Mouse (Mus musculus): ENCODE data around the gene C1rl.
A peak's percentile ranks its signal among the peaks of the same experiment; 100 is the strongest.
"Not testable (repeated sequence)": the region's sequence is repeated elsewhere in the genome, so short reads cannot be mapped to it uniquely, and the experiment has no call there.

The C1rl gene

GRCm38 (mm10) chr6:124492842-124493561 lies at the start of gene C1rl:
TSS of gene C1rl (plus strand) at chr6:124493113.
- DNase-seq (ENCODE audit: low spot score) = peak; percentile 53

- DNase-seq (ENCODE audit: low spot score) = no peak
Measured at GRCm38 (mm10) chr6:124443338-124443737, 49.6 kb upstream of the C1rl start.

- no peak for DNase-seq (ENCODE audit: low spot score)
Measured at GRCm38 (mm10) chr6:124446024-124446423, 46.9 kb upstream of the C1rl start.

- DNase-seq (ENCODE audit: low spot score) = no peak
Measured at GRCm38 (mm10) chr6:124446459-124446858, 46.5 kb upstream of the C1rl start.

- DNase-seq (ENCODE audit: low spot score) = no peak
Measured at GRCm38 (mm10) chr6:124447356-124447755, 45.6 kb upstream of the C1rl start.

GRCm38 (mm10) chr6:124448186-124448852 lies 44.6 kb upstream of the C1rl start:
- no peak for DNase-seq (ENCODE audit: low spot score)

- no peak for DNase-seq (ENCODE audit: low spot score)
Measured at GRCm38 (mm10) chr6:124448959-124449667, 43.8 kb upstream of the C1rl start.

- DNase-seq (ENCODE audit: low spot score) = no peak
Measured at GRCm38 (mm10) chr6:124449668-124450383, 43.1 kb upstream of the C1rl start.

- no peak for DNase-seq (ENCODE audit: low spot score)
Measured at GRCm38 (mm10) chr6:124451995-124452394, 40.9 kb upstream of the C1rl start.

GRCm38 (mm10) chr6:124453756-124454155 lies 39.2 kb upstream of the C1rl start:
- DNase-seq (ENCODE audit: low spot score) = no peak

- no peak for DNase-seq (ENCODE audit: low spot score)
Measured at GRCm38 (mm10) chr6:124456243-124456642, 36.7 kb upstream of the C1rl start.

GRCm38 (mm10) chr6:124457827-124458226 lies 35.1 kb upstream of the C1rl start:
- DNase-seq (ENCODE audit: low spot score) = no peak

- no peak for DNase-seq (ENCODE audit: low spot score)
Measured at GRCm38 (mm10) chr6:124458505-124458904, 34.4 kb upstream of the C1rl start.

GRCm38 (mm10) chr6:124459388-124459787 lies 33.5 kb upstream of the C1rl start:
- DNase-seq (ENCODE audit: low spot score) = no peak

GRCm38 (mm10) chr6:124463881-124464291 lies 29.0 kb upstream of the C1rl start:
- no peak for DNase-seq (ENCODE audit: low spot score)

GRCm38 (mm10) chr6:124464305-124465271 lies 28.3 kb upstream of the C1rl start, which contains the start of gene Clstn3:
TSS of gene Clstn3 (minus strand) at chr6:124464794.
- DNase-seq (ENCODE audit: low spot score) = peak; percentile 36

- DNase-seq (ENCODE audit: low spot score) = no peak
Measured at GRCm38 (mm10) chr6:124465299-124465698, 27.6 kb upstream of the C1rl start.

- DNase-seq (ENCODE audit: low spot score) = no peak
Measured at GRCm38 (mm10) chr6:124465729-124466128, 27.2 kb upstream of the C1rl start.

- DNase-seq (ENCODE audit: low spot score) = no peak
Measured at GRCm38 (mm10) chr6:124471121-124471520, 21.8 kb upstream of the C1rl start.

- not testable (repeated sequence) for DNase-seq (ENCODE audit: low spot score)
Measured at GRCm38 (mm10) chr6:124471783-124472638, 20.9 kb upstream of the C1rl start.

Measured in ovary, postnatal 10 days (tissue).